Mouse (Mus musculus) heart, postnatal 0 days (tissue): ENCODE data around the gene Gga1.

Source experiments
- CTCF ChIP-seq: IDR thresholded peaks from 2 replicates; pipeline ENCODE4 v1.5.1; 2016; ENCODE audit warnings: antibody characterized with exemption, control low read depth, low read depth
- EP300 ChIP-seq: IDR thresholded peaks from 2 replicates; pipeline ENCODE4 v1.6.1; 2016; ENCODE audit warnings: antibody characterized with exemption, low read depth

DNA sequence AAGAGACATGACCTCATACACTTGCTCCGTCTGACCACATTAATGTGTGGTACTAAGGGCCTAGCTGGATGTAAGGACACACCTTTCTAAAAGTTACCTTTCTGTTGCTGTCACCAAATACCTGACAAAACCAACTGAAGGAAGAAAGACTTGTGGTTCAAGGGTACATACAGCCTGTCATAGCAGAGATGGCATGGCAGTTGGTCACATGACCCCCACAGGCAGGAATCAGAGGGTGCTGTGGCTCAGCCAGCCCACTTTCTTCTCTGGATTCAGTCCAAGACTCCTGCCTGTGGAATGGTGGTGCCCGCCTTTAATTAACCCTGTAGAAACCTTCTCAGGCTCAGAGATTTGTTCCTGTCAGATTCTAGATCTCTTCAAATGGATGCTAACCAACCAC lies 13.8 kb upstream of the Gga1 start:
- TF ChIP-seq CTCF (no peak), EP300 (no peak)
